Mouse (Mus musculus) liver, adult 2 months (tissue): Measurements from ENCODE around the gene Casq1. TPM values are rescaled to one million over a fixed set of nuclear protein-coding genes. Genes with fewer than 3 reads are reported as not detected.
"Not testable (repeated sequence)": the region's sequence is repeated elsewhere in the genome, so short reads cannot be mapped to it uniquely, and the experiment has no call there.

Source experiments
- DNase-seq: peaks from one replicate; pipeline ENCODE4 v3.0.0-alpha.2; 2011; ENCODE audit warnings: low read depth, low spot score; ENCODE audit errors: extremely low read depth
- H3K27ac ChIP-seq: fragments of 200-500 bp; replicated peaks from 2 replicates; pipeline ENCODE4 v1.5.1; 2012; ENCODE audit warnings: low read depth, mild to moderate bottlenecking, control low read depth, inconsistent platforms, low read length; ENCODE audit not compliant: insufficient read depth
- H3K27me3 ChIP-seq: fragments of 200-500 bp; 2 replicates; pipeline ENCODE4 v1.6.1; 2012; ENCODE audit warnings: mild to moderate bottlenecking, moderate library complexity, low read length, inconsistent platforms; ENCODE audit not compliant: control insufficient read depth, insufficient read depth
- H3K36me3 ChIP-seq: fragments of 200-500 bp; 2 replicates; pipeline ENCODE4 v1.6.1; 2012; ENCODE audit warnings: low read length, inconsistent platforms; ENCODE audit not compliant: control insufficient read depth, insufficient read depth
- H3K4me1 ChIP-seq: fragments of 200-500 bp; 2 replicates; pipeline ENCODE4 v1.6.1; 2011; ENCODE audit warnings: low read length; ENCODE audit not compliant: control insufficient read depth, insufficient read depth
- H3K4me3 ChIP-seq: fragments of 200-500 bp; 2 replicates; pipeline ENCODE4 v1.5.1; 2011; ENCODE audit warnings: low read depth, mild to moderate bottlenecking, control low read depth, low read length, moderate library complexity; ENCODE audit not compliant: insufficient read depth
- H3K79me2 ChIP-seq: fragments of 200-500 bp; 2 replicates; pipeline ENCODE4 v1.6.1; 2012; ENCODE audit warnings: inconsistent platforms, mild to moderate bottlenecking, low read length, moderate library complexity; ENCODE audit not compliant: control insufficient read depth, insufficient read depth
- H3K9ac ChIP-seq: fragments of 200-500 bp; 2 replicates; pipeline ENCODE4 v1.6.1; 2012; ENCODE audit warnings: low read depth, mild to moderate bottlenecking, control low read depth, inconsistent platforms, low read length
- CTCF ChIP-seq: fragments of 200-500 bp; IDR thresholded peaks from 2 replicates; pipeline ENCODE4 v1.5.1; 2011; ENCODE audit warnings: low read depth, low read length, control low read depth
- POLR2A ChIP-seq: fragments of 200-500 bp; IDR thresholded peaks from 2 replicates; pipeline ENCODE4 v1.6.1; 2011; ENCODE audit warnings: low read length, control low read depth; ENCODE audit not compliant: insufficient read depth; ENCODE audit errors: extremely low read depth
- WGBS: fragments of 180-500 bp; shearing (Covaris S2); methylation state at CpG from one replicate; pipeline ENCODE4 v1.1.7; 2018; 5-methylcytosine and 5-hydroxymethylcytosine counted together
- polyA plus RNA-seq: library from polyadenylated mRNA; depleted of rRNA; stranded (reverse); fragments of >200 nt; gene quantifications from 2 replicates; pipeline ENCODE4 v1.2.3, GENCODE M21; 2012; rRNA removed
- total RNA-seq: library from RNA; depleted of rRNA; stranded (reverse); fragments of >200 nt; gene quantifications from 2 replicates; pipeline ENCODE4 v1.2.3, GENCODE M21; 2014; rRNA removed

Gene Casq1
- total RNA-seq = 0.07 and 0.74 TPM in 2 replicates
- polyA plus RNA-seq = 0.16 and 0.21 TPM in 2 replicates

DNA sequence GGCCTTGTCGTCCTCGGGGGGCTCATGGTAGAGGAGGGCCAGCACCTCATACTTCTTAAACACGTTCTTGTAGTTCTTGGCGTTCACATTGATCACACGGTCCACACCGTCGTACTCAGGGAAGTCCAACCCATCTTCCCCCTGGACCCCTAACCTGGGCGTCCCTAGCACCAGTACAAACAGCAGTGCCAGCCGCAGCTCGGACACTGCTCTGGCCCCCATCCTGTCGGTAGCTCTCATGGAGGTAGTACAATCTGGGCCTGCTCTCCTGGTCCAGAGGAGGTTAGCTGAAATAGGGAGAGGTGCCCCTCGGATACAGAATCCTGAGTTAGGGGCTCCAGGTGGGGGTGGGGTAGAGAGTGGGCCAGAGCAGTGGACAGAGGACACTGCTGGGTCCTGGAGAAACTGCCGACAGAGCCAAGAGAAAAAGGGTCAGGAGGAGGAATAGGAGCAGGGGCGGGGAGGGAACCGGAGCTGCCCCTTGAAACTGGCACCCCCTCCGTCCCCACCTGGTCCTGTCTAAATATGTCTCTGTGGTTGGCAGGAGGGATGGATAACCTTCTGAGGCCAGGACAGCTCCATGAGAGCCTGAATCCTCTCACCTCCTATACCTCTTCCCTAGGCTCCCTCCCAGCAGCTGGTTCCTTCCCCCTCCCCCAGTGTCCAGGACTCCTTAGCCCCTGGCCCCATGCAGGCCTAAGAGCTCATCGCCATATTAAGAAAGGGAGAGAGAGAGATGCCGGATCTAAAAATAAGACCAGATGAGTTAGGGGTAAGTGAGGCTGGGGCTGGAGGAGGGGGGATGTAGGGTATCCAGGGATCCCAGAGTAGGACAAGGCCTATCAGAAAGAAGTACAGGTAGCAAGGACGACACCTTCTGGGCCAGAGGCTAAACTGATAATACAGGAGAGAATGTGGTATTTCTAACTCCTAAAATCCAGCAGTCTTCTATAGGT lies at the start of gene Casq1:
Gene Casq1, minus strand, starts transcription at position 418 of the 956 bp plus-strand sequence.
- Histone ChIP-seq H3K27me3 (no peaks in the 10 kb centered on the region), H3K36me3 (no peaks in the 10 kb centered on the region), H3K79me2 (no peaks in the 10 kb centered on the region), H3K27ac (peak within 1 kb of the TSS; percentile 59), H3K4me3 (no peak within 1 kb of the TSS), H3K9ac (no peak within 1 kb of the TSS), H3K4me1 (0 out of 2 replicates have a peak, but pooled peaks cover 3% of the 10 kb centered on the region)
- 90% methylated on average over 19 of the region's 19 CpGs for WGBS
- DNase-seq = no peak
- TF ChIP-seq POLR2A (no peak), CTCF (no peak)

- H3K9ac ChIP-seq = no peak within 1 kb of the TSS
- H3K36me3 ChIP-seq = no peaks in the 10 kb centered on the region
- no peak for DNase-seq
- no peak within 1 kb of the TSS for H3K27ac ChIP-seq
- H3K27me3 ChIP-seq = no peaks in the 10 kb centered on the region
- WGBS = 83% methylated on average over 8 of the region's 8 CpGs
- no peak within 1 kb of the TSS for H3K4me3 ChIP-seq
- H3K79me2 ChIP-seq = no peaks in the 10 kb centered on the region
- TF ChIP-seq POLR2A (no peak), CTCF (no peak)
- no peaks in the 10 kb centered on the region for H3K4me1 ChIP-seq
These were observed 41.9 kb upstream of the Casq1 start, which contains the start of gene Igsf8 for GRCm38 (mm10) chr1:172261477-172262078. Igsf8 (plus strand) TSS chr1:172261641.

GRCm38 (mm10) chr1:172258314-172258713 lies 38.6 kb upstream of the Casq1 start, which contains the start of gene Atp1a4:
Atp1a4 (minus strand) TSS chr1:172258414.
- Histone ChIP-seq H3K9ac (no peak within 1 kb of the TSS), H3K4me1 (no peaks in the 10 kb centered on the region), H3K27me3 (no peaks in the 10 kb centered on the region), H3K36me3 (no peaks in the 10 kb centered on the region), H3K27ac (no peak within 1 kb of the TSS), H3K4me3 (no peak within 1 kb of the TSS), H3K79me2 (no peaks in the 10 kb centered on the region)
- DNase-seq = no peak
- WGBS = 89% methylated on average over 6 of the region's 6 CpGs
- no peak for TF ChIP-seq CTCF
- no peak for TF ChIP-seq POLR2A

GRCm38 (mm10) chr1:172247679-172248078 lies 28.0 kb upstream of the Casq1 start:
- no peak for DNase-seq
- Histone ChIP-seq H3K27ac (no peak overlapping the region), H3K9ac (no peak overlapping the region), H3K4me3 (no peak overlapping the region), H3K79me2 (no peaks in the 10 kb centered on the region), H3K4me1 (no peaks in the 10 kb centered on the region), H3K27me3 (no peaks in the 10 kb centered on the region), H3K36me3 (no peaks in the 10 kb centered on the region)
- peak; percentile 56 for TF ChIP-seq CTCF
- no peak for TF ChIP-seq POLR2A
- 72% methylated on average over 2 of the region's 2 CpGs for WGBS

DNA sequence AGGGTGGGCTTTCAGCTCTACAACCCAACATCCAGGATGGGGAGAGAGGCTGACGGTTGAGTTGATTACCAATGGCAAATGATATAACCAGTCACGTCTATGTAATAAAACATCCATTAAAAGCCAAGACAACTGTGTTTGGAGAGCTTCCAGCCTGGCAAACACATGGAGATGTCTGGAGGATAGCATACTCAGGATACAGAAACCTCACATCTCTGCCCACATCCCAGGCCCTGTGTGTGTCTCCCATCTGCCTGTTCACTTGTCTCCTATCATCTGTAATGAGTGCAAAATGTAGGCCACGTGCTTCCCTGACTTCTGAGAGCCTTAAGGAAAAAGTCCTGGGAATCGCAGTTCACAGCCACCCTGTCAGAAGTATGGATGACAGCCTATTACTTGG lies 27.5 kb upstream of the Casq1 start:
- Histone ChIP-seq H3K36me3 (no peaks in the 10 kb centered on the region), H3K27ac (no peak overlapping the region), H3K4me1 (no peaks in the 10 kb centered on the region), H3K4me3 (no peak overlapping the region), H3K79me2 (no peaks in the 10 kb centered on the region), H3K9ac (no peak overlapping the region), H3K27me3 (no peaks in the 10 kb centered on the region)
- no peak for TF ChIP-seq POLR2A
- TF ChIP-seq CTCF = no peak
- no peak for DNase-seq
- WGBS = 81% methylated on average over 4 of the region's 4 CpGs

DNA sequence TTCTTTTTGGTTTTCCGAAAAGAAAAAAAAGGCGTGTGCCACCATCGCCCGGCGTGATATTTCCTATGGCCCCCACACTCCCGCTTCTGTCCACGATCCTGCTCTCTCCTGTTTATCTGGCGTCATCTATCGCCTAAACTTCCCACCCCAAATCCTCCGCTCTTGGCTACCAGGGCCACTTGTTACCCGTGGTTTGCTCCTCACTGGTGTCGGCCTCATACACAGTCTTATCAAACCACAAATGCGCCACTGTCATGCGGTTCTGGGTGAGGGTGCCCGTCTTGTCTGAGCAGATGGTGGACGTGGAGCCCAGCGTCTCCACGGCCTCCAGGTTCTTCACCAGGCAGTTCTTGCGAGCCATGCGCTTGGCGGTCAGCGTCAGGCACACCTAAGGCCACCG lies 25.0 kb upstream of the Casq1 start:
- WGBS = 55% methylated on average over 23 of the region's 23 CpGs
- not testable (repeated sequence) for H3K9ac ChIP-seq, H3K4me3 ChIP-seq, H3K27ac ChIP-seq, H3K79me2 ChIP-seq, H3K27me3 ChIP-seq, H3K4me1 ChIP-seq, DNase-seq, H3K36me3 ChIP-seq
